Mouse (Mus musculus) lung, postnatal 25 days (tissue): ENCODE measurements around the gene Ank.

Source experiments
- DNase-seq: peaks from one replicate; pipeline ENCODE4 v3.0.0; 2022; ENCODE audit warnings: low spot score

Gene Ank

GRCm38 (mm10) chr15:27598786-27599385, 132.4 kb downstream of the Ank start:
- no peak for DNase-seq

- DNase-seq = no peak
Observed at GRCm38 (mm10) chr15:27600524-27600923, 134.0 kb downstream of the Ank start.

DNA sequence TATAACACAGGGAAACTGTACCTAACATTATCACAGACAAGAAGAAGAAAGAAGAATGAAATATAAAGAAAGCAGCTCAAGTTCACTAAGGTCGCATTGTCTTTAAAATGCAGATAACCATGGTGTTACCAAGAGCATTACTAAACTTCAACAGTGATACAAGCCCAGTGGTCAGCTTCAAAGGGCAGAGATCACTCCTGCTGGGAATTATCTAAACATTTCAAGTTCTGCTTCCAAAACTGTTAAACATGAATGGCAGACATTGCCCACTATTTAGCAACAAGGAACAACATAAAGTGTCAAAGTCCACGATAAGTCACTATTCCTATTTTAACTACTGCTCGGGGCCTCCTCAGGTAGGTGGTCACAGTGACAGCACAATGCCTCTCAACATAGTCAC, 138.1 kb downstream of the Ank start:
- DNase-seq = no peak

DNA sequence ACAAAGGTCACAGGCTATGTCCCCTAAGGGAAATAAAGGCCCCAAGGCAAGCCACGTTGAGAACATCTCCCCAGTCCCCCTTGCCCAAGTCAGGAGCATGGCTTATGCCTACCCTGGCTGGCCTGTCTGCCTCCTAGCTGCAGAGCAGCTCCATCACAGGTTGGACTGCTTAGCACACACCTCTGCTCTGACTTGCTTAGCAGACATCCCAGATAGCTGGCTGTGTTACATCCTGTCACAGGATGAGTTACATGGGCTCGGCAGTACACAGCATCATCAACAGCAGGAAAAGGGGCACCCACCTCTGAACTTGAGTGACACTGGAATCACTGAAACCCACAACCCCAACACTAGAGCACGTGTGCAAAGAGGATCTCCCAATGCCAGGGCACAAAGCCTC, 138.8 kb downstream of the Ank start:
- DNase-seq = no peak

DNA sequence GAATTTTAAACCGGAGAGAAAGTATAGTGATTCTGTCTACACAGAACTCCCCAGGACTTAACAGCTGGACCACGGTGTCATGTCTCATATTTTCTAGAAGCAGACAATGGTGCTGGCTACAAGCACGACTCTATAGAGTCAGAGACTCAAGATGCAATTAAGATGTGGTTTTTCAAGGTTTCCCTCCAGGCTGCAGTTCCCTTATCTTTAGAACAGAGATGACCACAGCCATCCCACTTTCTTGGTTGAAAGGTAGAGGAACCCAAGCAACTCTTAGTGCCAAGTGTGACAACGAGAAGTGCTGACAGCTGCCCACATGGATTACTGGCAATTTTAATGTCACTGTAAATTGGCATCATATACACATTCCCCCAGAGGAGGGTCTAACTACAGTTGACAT, 143.1 kb downstream of the Ank start:
- no peak for DNase-seq

- DNase-seq = peak; percentile 62
Observed at GRCm38 (mm10) chr15:27612533-27613221, 146.2 kb downstream of the Ank start.

DNA sequence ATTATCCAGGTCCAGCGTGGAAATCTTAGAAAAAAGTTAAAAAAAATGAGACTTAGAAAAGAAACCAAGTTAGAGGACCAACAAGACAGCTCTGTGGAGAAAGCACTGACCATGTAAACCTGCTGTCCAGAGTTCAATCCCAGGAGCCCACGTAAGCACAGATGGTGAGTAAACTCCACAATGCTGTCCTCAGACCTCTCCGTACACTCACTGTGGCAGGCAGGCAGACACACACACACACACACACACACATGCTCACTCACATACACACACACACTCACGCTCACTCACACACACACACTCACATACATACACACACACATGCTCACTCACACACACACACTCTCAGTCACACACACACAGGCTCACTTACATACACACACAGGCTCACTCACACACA, 146.8 kb downstream of the Ank start:
- no peak for DNase-seq

DNA sequence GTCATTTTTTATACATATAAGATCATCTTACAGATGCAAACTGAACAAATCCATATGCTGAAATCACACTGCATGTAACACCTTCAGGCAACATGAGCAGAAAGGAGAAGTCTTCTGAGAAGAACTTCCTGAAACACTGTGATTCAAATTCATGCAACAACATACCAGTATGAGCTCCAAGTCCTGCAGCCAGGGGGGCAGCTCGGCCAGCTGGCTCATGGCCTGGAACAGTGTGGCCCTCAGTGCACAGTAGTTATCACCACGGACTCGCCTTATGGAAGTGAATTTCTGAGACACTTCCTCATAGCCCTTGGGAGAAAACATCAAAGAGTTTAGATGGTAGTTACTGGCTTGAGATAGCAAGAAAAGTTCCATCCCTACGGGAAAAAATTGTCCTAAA, 149.7 kb downstream of the Ank start:
- DNase-seq = peak; percentile 41

DNA sequence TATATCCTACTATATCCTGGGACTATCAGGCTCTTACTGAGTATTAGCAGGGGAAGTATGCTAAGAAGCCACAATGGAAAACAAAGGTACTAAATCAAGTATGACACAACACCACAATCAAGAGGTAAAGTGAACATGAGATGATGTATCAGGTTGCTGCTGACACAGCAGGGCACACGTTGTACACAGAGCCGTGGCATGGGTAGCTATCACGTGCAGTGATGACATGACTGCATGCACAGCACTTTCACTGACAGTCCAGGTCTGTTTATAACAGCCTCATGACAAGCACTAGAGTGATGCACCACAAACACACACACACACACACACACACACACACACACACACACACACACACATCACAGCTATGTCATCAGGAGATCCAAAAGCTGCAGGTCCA, 150.8 kb downstream of the Ank start:
- DNase-seq = no peak

GRCm38 (mm10) chr15:27618778-27619533, 152.5 kb downstream of the Ank start:
- no peak for DNase-seq

GRCm38 (mm10) chr15:27619683-27620082, 153.2 kb downstream of the Ank start:
- no peak for DNase-seq

- no peak for DNase-seq
Observed at GRCm38 (mm10) chr15:27620475-27621185, 154.2 kb downstream of the Ank start.

DNA sequence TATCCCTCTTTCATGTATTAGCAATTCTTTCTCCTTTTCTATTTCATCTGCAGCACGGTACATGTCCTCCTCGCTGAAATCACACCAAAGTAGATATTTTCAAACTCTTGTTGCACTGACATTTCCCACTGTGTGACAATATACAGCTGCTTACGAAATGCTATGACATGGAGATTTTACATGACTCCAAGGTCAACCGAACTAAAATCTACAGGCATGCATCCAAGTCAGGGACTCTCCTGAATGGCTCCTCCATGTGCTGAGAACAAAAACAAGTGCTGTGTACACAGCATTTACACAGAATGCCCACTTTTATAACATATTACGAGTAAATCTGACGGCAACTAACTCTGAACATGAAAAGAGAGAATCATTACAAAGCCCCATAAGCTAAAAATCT, 156.8 kb downstream of the Ank start:
- DNase-seq = no peak

- peak; percentile 10 for DNase-seq
Observed at GRCm38 (mm10) chr15:27625014-27625889, 158.8 kb downstream of the Ank start.

DNA sequence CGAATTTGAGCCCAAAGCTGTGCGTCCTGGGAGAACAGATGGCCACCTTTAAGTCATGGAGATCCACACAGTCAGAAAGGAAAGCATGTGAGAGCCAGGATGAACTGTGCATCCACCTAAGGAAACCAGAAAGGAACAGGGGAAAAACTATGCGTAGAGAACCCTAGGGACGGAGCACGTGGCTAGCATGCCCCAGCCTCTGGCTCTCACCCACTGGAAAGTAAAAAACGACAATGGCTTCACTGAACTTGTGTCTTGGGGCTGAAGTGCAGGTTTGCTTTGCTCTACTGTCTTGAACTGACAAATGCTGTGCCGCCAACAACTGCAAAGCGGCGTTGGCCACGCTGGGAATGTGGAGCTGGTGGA, 159.4 kb downstream of the Ank start:
- DNase-seq = no peak

GRCm38 (mm10) chr15:27626314-27626713, 159.8 kb downstream of the Ank start:
- DNase-seq = no peak

DNA sequence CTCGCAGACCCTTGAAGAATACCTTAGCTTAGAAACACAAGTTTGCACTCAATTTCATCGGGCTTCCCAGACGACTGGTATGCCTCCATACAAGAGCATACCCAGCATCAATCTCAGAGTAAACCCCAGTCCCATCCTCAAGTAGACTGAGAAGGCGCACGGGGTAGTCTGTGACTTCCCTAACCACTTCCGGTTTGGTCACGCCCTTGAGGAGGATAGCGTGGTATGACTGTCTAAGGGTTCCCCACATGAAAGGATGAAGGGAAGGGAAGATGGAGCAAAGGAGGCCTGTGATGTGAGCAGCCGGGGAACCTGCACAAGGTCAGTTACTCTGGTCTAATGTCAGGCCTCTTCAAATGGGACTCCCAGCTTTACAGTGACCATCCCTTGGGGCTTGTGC, 161.3 kb downstream of the Ank start:
- peak; percentile 12 for DNase-seq

GRCm38 (mm10) chr15:27629046-27629445, 162.6 kb downstream of the Ank start:
- DNase-seq = no peak

DNA sequence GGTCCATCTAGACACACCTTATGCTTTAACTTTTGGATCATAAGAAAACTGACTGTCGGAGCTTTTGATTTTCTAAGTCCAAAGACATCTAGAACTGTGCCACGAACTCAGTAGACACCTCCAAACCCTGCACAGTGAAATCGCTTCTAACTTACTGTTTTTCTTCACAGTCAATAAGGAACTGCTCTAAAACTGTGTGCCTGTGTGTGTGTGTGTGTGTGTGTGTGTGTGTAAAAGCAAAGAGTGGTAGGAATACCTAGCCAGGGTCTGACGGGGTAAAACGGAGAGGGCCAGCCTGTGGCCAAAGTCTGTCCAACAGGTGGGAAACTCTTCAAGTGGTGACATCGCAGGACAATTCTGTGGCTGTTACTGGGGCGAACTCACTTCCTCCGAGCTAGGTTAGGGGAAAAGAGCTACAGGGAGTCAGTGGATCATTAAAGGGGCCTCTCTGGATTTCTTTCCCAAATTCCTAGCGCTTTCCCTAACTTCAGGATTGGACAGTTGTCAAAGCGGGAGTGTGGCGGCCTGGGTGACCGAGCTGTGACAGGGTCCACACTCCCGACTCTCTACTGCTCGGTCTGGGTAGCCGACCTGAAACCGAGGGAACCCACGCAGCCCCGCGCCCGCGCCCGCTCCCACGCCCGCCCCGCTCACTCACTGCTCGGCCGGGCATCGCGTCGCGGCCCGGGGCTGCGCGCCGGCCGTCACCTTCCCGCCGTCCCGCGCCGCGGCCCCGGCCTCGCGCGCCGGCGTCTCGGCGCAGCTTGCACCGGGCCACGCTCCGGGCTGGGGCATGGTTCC, 163.5 kb downstream of the Ank start:
- no peak for DNase-seq

DNA sequence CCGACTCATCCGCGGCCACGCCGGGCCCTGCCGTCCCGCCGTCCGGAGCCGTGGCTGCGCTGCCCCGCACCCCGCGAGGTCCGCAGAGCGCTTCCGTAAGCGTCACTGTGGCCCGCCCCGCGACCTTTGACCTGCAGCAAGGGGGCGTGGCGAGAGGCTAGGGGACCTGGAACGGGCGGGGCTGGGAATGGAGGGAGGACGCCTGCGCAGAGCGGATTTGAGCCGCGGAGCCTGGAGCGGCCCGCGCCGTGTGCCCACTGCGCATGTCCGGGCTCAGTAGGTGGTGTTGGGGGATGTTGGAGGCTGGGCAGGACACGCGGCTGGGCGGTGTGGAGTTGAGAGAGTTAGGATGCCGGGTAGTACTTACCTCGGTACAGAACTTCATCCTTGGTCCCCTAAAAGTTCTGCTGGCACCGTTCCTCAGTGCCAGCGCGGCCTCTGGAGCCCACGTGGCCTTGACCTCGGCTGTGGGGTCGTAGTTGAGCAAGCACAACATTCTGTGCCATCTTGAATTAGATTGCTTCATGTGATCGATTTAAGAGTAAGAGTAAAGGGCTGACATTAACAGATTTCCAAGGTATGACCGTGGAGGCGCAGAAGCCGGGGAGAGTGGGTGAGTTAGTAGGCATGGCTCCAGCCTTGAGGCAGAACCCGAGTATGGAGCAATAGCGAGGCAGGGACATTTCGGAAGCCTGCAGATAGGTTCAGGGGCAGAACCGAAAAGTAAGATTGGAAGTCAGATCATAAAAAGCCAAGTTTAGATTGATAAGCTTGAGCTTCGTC, 164.3 kb downstream of the Ank start, which contains the start of gene Otulin:
TSS of gene Otulin (minus strand) at position 93 of the 783 bp plus-strand sequence.
- peak; percentile 97 for DNase-seq
